In the genomic region with DNA sequence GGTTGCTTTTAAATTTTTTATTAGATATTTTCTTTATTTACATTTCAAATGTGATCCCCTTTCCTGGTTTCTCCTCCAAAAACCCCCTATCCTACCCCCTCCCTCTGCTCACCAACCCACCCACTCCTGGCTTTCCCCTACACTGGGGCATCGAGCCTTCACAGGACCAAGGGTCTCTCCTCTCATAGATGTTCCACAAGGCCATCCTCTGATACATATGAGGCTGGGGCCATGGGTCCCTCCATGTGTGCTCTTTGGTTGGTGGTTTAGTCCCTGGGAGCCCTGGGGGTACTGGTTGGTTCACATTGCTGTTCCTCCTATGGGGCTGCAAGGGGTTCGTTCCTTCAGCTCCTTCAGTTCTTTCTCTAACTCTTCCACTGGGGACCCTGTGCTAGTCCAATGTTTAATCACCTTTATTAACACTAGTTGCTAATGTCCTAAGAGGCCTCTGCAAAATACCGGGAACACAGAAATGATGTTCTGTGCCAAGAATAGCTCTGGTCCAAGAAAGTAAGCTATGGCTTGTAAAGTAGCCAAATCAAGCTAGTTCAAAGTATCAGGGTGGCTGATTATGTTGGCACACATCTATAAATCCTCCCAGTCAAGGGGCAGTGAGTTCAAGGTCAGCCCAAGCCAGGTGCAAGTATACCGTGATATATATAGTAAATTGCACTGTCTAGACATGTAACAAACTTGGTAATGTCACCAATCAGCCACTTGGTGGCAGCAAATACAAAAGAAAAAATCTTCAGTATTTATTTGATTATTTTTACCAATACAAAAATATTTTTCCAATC, we compare ENCODE assay signal across 8 mouse cellular contexts. TPM values are rescaled to one million over a fixed set of nuclear protein-coding genes. Genes with fewer than 3 reads are reported as not detected.
A peak's percentile ranks its signal among the peaks of the same experiment; 100 is the strongest.
DNase-seq lines count a peak whose midpoint lies in the region; ATAC-seq and TF ChIP-seq lines count a peak whose summit lies in the region.

No protein-coding gene starts in this region.

- no peak overlapping the region for H3K4me3 ChIP-seq in heart, embryonic 14.5 days (ENCODE audit: control insufficient read depth in 1 of 2, insufficient read depth in 1 of 2, low read depth in 1 of 2, low read length in 2 of 2)
- H3K4me3 ChIP-seq in heart, embryonic 10.5 days: no peak overlapping the region
- no peak overlapping the region for H3K4me3 ChIP-seq in E14TG2a.4 (replicated peaks; ENCODE audit: low read length)
- no peak overlapping the region for H3K4me3 ChIP-seq in cortical plate, adult 2 months (ENCODE audit: insufficient read depth, low read length)

- no peak overlapping the region for H3K9ac ChIP-seq in heart, embryonic 14.5 days (ENCODE audit: low read length)

- H3K4me2 ChIP-seq in heart, embryonic 14.5 days (ENCODE audit: low read length): no peak overlapping the region

- 0 out of 4 replicates have a peak overlapping the region, but pooled peaks of 1 of the 2 experiments have one; percentile 24 for H3K27ac ChIP-seq in heart, embryonic 14.5 days (replicated peaks in 1 of 2; ENCODE audit: control insufficient read depth in 1 of 2, insufficient read depth in 1 of 2, low read depth in 2 of 2, low read length in 2 of 2)
- H3K27ac ChIP-seq in heart, embryonic 10.5 days: no peak overlapping the region
- H3K27ac ChIP-seq in cortical plate, adult 2 months (ENCODE audit: insufficient read depth, low read length): no peak overlapping the region

- H3K4me1 ChIP-seq in heart, embryonic 14.5 days (ENCODE audit: control insufficient read depth in 2 of 2, insufficient read depth in 2 of 2, low read length in 2 of 2): peaks cover 0 to 5% of the 10 kb centered on the region in 2 experiments; a peak in 2 of 4 replicates
- H3K4me1 ChIP-seq in heart, embryonic 10.5 days: peaks cover 6% of the 10 kb centered on the region; the same call in 1 of the 2 replicates
- peaks cover 37% of the 10 kb centered on the region for H3K4me1 ChIP-seq in E14TG2a.4 (replicated peaks; ENCODE audit: low read depth, low read length)
- H3K4me1 ChIP-seq in cortical plate, adult 2 months (ENCODE audit: control insufficient read depth, insufficient read depth, low read length): no peaks in the 10 kb centered on the region; the same call in 1 of the 2 replicates

- ATAC-seq in heart, embryonic 14.5 days (ENCODE audit: insufficient number of reproducible peaks, insufficient read depth, low FRiP score, low read depth): peak; percentile 66; the same call in 1 of the 2 replicates

- H3K9me3 ChIP-seq in heart, embryonic 14.5 days (ENCODE audit: control insufficient read depth, low read length): no peaks in the 10 kb centered on the region
- no peaks in the 10 kb centered on the region for H3K9me3 ChIP-seq in heart, embryonic 10.5 days
- H3K9me3 ChIP-seq in E14TG2a.4 (ENCODE audit: low read length): no peaks in the 10 kb centered on the region

- TF ChIP-seq POLR2A in cortical plate, adult 2 months (IDR thresholded peaks at IDR 0.05; ENCODE audit: extremely low read depth, insufficient read depth, low read length): no peak

- no peak for DNase-seq in heart, embryonic 10.5 days (ENCODE audit: low spot score)
- peak; percentile 28 for DNase-seq in hindlimb bud, embryonic 11.5 days (ENCODE audit: extremely low spot score, low read depth, low spot score)
- DNase-seq in lung, postnatal 10 days: peak; percentile 45
- peak; percentile 25 for DNase-seq in thymus, postnatal 4 days
- DNase-seq in adrenal gland, adult 2 months: no peak

- H3K36me3 ChIP-seq in heart, embryonic 14.5 days (ENCODE audit: control insufficient read depth, insufficient read depth, low read length): no peaks in the 10 kb centered on the region
- H3K36me3 ChIP-seq in heart, embryonic 10.5 days: no peaks in the 10 kb centered on the region
- H3K36me3 ChIP-seq in E14TG2a.4 (ENCODE audit: insufficient read depth, low read length): no peaks in the 10 kb centered on the region

- peak; percentile 41 for TF ChIP-seq CTCF in E14TG2a.4 (conservative IDR thresholded peaks at IDR 0.05; ENCODE audit: low read length)
- TF ChIP-seq CTCF in cortical plate, adult 2 months (IDR thresholded peaks at IDR 0.05; ENCODE audit: extremely low read depth, insufficient read depth, low read length): peak; percentile 12; the same call in 1 of the 2 replicates

- 50% methylated on average over 4 of the region's 4 CpGs for WGBS in heart, embryonic 14.5 days
- WGBS in heart, embryonic 10.5 days: 71% methylated on average over 4 of the region's 4 CpGs

- no peaks in the 10 kb centered on the region for H3K27me3 ChIP-seq in heart, embryonic 14.5 days (ENCODE audit: control insufficient read depth, insufficient read depth, low read length)
- no peaks in the 10 kb centered on the region for H3K27me3 ChIP-seq in heart, embryonic 10.5 days (ENCODE audit: insufficient read depth, poor library complexity, severe bottlenecking)
- no peaks in the 10 kb centered on the region for H3K27me3 ChIP-seq in E14TG2a.4 (ENCODE audit: insufficient read depth, low read length)

RNA-seq across cellular contexts. Expression of a gene that starts 36.3 kb away (rescaled TPM):
- 8.0 and 8.9 TPM in 2 replicates for polyA plus RNA-seq in heart, embryonic 14.5 days (2014; fragmentation: Nextera tagmentation; extraction: Ambion mirVana)
- polyA plus RNA-seq in heart, embryonic 10.5 days (2016; fragmentation: Nextera tagmentation; extraction: Ambion mirVana): 7.1 and 7.3 TPM in 2 replicates
- polyA plus RNA-seq in cortical plate, adult 2 months (2012; rRNA removed): 27.8 and 29.3 TPM in 2 replicates
- 10 to 100 TPM; 10.4 to 17.7 TPM for total RNA-seq in adrenal gland, adult 2 months (2021)
- polyA plus RNA-seq in adrenal gland, adult 2 months (2012; rRNA removed): 1.2 and 3.2 TPM in 2 replicates

Comparison
In these comparisons a context has a peak if more than half of its experiments do, and no peak if none do; other contexts are left out.
1. DNase-seq: peak in hindlimb bud, embryonic 11.5 days (single experiment), lung, postnatal 10 days (single experiment) and thymus, postnatal 4 days (single experiment); none in heart, embryonic 10.5 days (single experiment) and adrenal gland, adult 2 months (single experiment).